Mouse (Mus musculus) brown adipose tissue, adult 24 weeks (tissue): ENCODE data around the gene Rbbp8nl. TPM values are rescaled to one million over a fixed set of nuclear protein-coding genes. Genes with fewer than 3 reads are reported as not detected.

Experiments
- H3K27ac ChIP-seq: fragments of 200-500 bp; replicated peaks from 2 replicates; pipeline ENCODE4 v1.5.1; 2012; ENCODE audit warnings: low read depth, mild to moderate bottlenecking, low read length
- H3K4me1 ChIP-seq: fragments of 200-500 bp; 2 replicates; pipeline ENCODE4 v1.6.1; 2012; ENCODE audit warnings: low read length, mixed read lengths; ENCODE audit not compliant: control insufficient read depth, insufficient read depth, insufficient read length
- H3K4me3 ChIP-seq: fragments of 200-500 bp; 2 replicates; pipeline ENCODE4 v1.5.1; 2012; ENCODE audit warnings: low read depth, mild to moderate bottlenecking, low read length, moderate library complexity; ENCODE audit not compliant: insufficient read depth
- polyA plus RNA-seq: library from polyadenylated mRNA; stranded (reverse); fragments of >200 nt; gene quantifications from 2 replicates; pipeline ENCODE4 v1.2.4, GENCODE M21; 2012; ENCODE audit not compliant: missing spikeins, insufficient read depth, insufficient read length

The Rbbp8nl gene
- polyA plus RNA-seq, 1 experiment = not detected

GRCm38 (mm10) chr2:180256296-180257000, 33.2 kb downstream of the Rbbp8nl start:
- Histone ChIP-seq H3K4me1 (peaks cover 11% of the 10 kb centered on the region), H3K4me3 (peak overlapping the region; percentile 58), H3K27ac (peak overlapping the region; percentile 60)

GRCm38 (mm10) chr2:180255701-180256100, 34.0 kb downstream of the Rbbp8nl start:
- Histone ChIP-seq H3K4me1 (peaks cover 4% of the 10 kb centered on the region; the same call in 1 of the 2 replicates), H3K27ac (no peak overlapping the region), H3K4me3 (no peak overlapping the region)

GRCm38 (mm10) chr2:180254436-180255209, 35.1 kb downstream of the Rbbp8nl start:
- H3K4me1 ChIP-seq = 0 out of 2 replicates have a peak, but pooled peaks cover 3% of the 10 kb centered on the region
- no peak overlapping the region for H3K27ac ChIP-seq
- no peak overlapping the region for H3K4me3 ChIP-seq

GRCm38 (mm10) chr2:180251838-180252237, 37.8 kb downstream of the Rbbp8nl start:
- Histone ChIP-seq H3K4me3 (no peak overlapping the region), H3K4me1 (0 out of 2 replicates have a peak, but pooled peaks cover 3% of the 10 kb centered on the region), H3K27ac (peak overlapping the region; percentile 41; the same call in 1 of the 2 replicates)

- Histone ChIP-seq H3K27ac (no peak overlapping the region), H3K4me1 (no peaks in the 10 kb centered on the region), H3K4me3 (no peak overlapping the region)
Measured at GRCm38 (mm10) chr2:180250930-180251611, 38.6 kb downstream of the Rbbp8nl start.

GRCm38 (mm10) chr2:180248947-180249660, 40.6 kb downstream of the Rbbp8nl start:
- Histone ChIP-seq H3K4me1 (no peaks in the 10 kb centered on the region), H3K27ac (no peak overlapping the region), H3K4me3 (no peak overlapping the region)

- Histone ChIP-seq H3K27ac (no peak overlapping the region), H3K4me3 (no peak overlapping the region)
Measured at GRCm38 (mm10) chr2:180247916-180248315, 41.8 kb downstream of the Rbbp8nl start.

GRCm38 (mm10) chr2:180243108-180243507, 46.6 kb downstream of the Rbbp8nl start:
- Histone ChIP-seq H3K4me3 (no peak overlapping the region), H3K4me1 (no peaks in the 10 kb centered on the region), H3K27ac (no peak overlapping the region)

More at GRCm38 (mm10) chr2:180247916-180248315, 41.8 kb downstream of the Rbbp8nl start:
- no peaks in the 10 kb centered on the region for H3K4me1 ChIP-seq

- H3K27ac ChIP-seq = no peak overlapping the region
- H3K4me3 ChIP-seq = no peak overlapping the region
- H3K4me1 ChIP-seq = no peaks in the 10 kb centered on the region
Measured at GRCm38 (mm10) chr2:180238591-180238990, 51.1 kb downstream of the Rbbp8nl start.

GRCm38 (mm10) chr2:180237601-180238345, 51.9 kb downstream of the Rbbp8nl start:
- Histone ChIP-seq H3K4me1 (no peaks in the 10 kb centered on the region), H3K4me3 (no peak overlapping the region), H3K27ac (no peak overlapping the region)

GRCm38 (mm10) chr2:180236930-180237329, 52.7 kb downstream of the Rbbp8nl start:
- Histone ChIP-seq H3K27ac (no peak overlapping the region), H3K4me3 (no peak overlapping the region), H3K4me1 (no peaks in the 10 kb centered on the region)

GRCm38 (mm10) chr2:180236500-180236899, 53.2 kb downstream of the Rbbp8nl start:
- Histone ChIP-seq H3K4me1 (no peaks in the 10 kb centered on the region), H3K4me3 (no peak overlapping the region), H3K27ac (no peak overlapping the region)

- Histone ChIP-seq H3K4me1 (no peaks in the 10 kb centered on the region), H3K27ac (no peak overlapping the region), H3K4me3 (no peak overlapping the region)
Measured at GRCm38 (mm10) chr2:180235788-180236187, 53.9 kb downstream of the Rbbp8nl start.

- Histone ChIP-seq H3K4me3 (no peak overlapping the region), H3K27ac (no peak overlapping the region), H3K4me1 (no peaks in the 10 kb centered on the region)
Measured at GRCm38 (mm10) chr2:180234980-180235379, 54.7 kb downstream of the Rbbp8nl start.
